Mouse (Mus musculus) lung, adult 10 weeks (tissue): Measurements from ENCODE around the gene Gpsm2. TPM values are rescaled to one million over a fixed set of nuclear protein-coding genes. Genes with fewer than 3 reads are reported as not detected.

ENCODE experiments used
- polyA plus RNA-seq: library from polyadenylated mRNA; stranded (reverse); fragments of 350-450 nt; fragmentation: Illumina TruSeq; extraction: RNeasy Lipid Tissue Mini Kit (QIAGEN cat#74804); gene quantifications from one replicate; pipeline ENCODE4 v1.2.3, GENCODE M21; 2014; ENCODE audit warnings: low read depth, low replicate concordance; ENCODE audit not compliant: insufficient read depth

The Gpsm2 gene
- 5.9 TPM for polyA plus RNA-seq

GRCm38 (mm10) chr3:108722036-108722872 lies at the start of gene Gpsm2:
Gene Gpsm2, minus strand, starts transcription at chr3:108722309.

GRCm38 (mm10) chr3:108739045-108739708 lies 17.1 kb upstream of the Gpsm2 start, which contains the start of gene Aknad1:
Gene Aknad1, plus strand, starts transcription at chr3:108739658.

DNA sequence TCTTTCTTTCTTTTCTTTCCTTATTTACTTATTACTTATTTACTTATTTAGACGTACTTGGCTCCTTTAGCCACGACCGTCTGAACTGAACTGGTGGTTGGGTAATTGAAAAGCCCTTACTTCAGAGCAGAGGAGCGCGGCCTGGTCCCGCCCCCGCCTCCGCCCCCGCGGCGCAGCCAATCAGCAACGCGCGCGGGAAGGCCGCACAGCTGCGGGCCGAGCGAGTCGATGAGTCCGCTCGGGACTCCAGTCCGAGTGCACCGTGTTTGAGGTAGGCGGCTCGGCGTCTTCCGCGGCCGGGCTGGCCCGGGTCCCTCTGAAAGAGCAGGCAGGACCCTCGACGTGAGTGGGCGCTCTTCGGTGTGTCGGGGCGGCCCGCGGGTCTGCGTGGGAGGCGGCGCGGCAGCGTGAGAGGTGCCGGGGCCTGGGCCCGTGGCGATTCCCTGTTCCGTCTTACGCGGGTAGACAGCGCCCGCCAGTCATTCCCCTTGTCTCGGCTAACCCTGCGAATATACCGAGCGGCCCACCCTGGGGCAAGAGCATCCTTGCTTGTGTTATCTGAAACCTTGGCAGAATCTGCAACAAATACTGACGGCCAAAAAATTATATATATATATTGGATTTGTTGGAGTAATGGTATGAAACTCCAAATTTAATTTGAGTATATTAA lies 68.3 kb downstream of the Gpsm2 start, which contains the start of gene Clcc1:
Gene Clcc1, plus strand, starts transcription at position 204 of the 670 bp plus-strand sequence.

Other genes with a start within 250 kb of the Gpsm2 start
- 8.7 TPM for gene 1700013F07Rik, start 188.2 kb downstream of the Gpsm2 start, polyA plus RNA-seq
- gene 5330417C22Rik, start 185.8 kb downstream of the Gpsm2 start, polyA plus RNA-seq, result 24.1 TPM
- 36.8 TPM for gene Tmem167b, start 159.8 kb downstream of the Gpsm2 start, polyA plus RNA-seq
- 30.6 TPM for gene Taf13, start 150.6 kb downstream of the Gpsm2 start, polyA plus RNA-seq
- 6.1 TPM for gene Wdr47, start 131.0 kb downstream of the Gpsm2 start, polyA plus RNA-seq
- gene Clcc1, start 68.4 kb downstream of the Gpsm2 start, polyA plus RNA-seq, result 32.0 TPM
- not detected for gene Aknad1, start 17.3 kb upstream of the Gpsm2 start, polyA plus RNA-seq
- 38.9 TPM for gene Stxbp3, start 118.2 kb upstream of the Gpsm2 start, polyA plus RNA-seq
- gene Fndc7, start 167.7 kb upstream of the Gpsm2 start, polyA plus RNA-seq, result 1.1 TPM
- gene Prpf38b, start 189.4 kb upstream of the Gpsm2 start, polyA plus RNA-seq, result 31.5 TPM
- 0.21 TPM for gene Henmt1, start 217.6 kb upstream of the Gpsm2 start, polyA plus RNA-seq
- not detected for gene Gm9857, start 218.1 kb upstream of the Gpsm2 start, polyA plus RNA-seq